Mouse (Mus musculus): Measurements from ENCODE around the gene Sstr5. TPM values are rescaled to one million over a fixed set of nuclear protein-coding genes. Genes with fewer than 3 reads are reported as not detected.

Gene Sstr5
- polyA plus RNA-seq, 2 experiments = 0.09 to 0.10 TPM

DNA sequence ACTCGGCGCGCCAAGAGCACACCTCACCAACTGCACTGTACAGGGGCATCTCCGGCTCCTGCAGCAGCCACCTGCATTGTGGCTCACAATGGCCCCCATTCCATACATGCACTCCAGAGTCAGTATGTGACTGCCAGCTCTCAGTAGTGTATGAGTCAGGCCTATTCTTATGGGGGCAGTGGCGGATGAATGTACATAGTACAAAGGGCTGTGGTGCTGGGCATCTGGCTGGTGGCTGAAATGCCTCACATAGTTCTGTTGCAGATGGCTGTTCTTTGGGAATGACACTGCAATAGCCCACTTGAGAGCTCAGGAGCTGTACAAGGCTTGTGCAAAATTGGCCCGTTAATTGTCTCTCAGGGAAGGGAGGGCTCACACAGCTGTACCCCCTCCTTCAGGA is 15.0 kb downstream of the Sstr5 start:
- no peaks in the 10 kb centered on the region for H3K9me3 ChIP-seq (ENCODE audit: control insufficient read depth, low read length)
- no peaks in the 10 kb centered on the region for H3K4me1 ChIP-seq (ENCODE audit: control insufficient read depth, insufficient read depth, low read length)
- no peak overlapping the region for H3K4me2 ChIP-seq (replicated peaks; ENCODE audit: low read depth, low read length, severe bottlenecking)
- WGBS = 77% methylated on average over 6 of the region's 6 CpGs
- ATAC-seq (ENCODE audit: low FRiP score, low read depth) = no peak
- no peak overlapping the region for H3K27ac ChIP-seq (replicated peaks; ENCODE audit: low read depth, low read length)
- H3K27me3 ChIP-seq (ENCODE audit: control insufficient read depth, insufficient read depth, low read length) = no peaks in the 10 kb centered on the region
- no peak overlapping the region for H3K9ac ChIP-seq (ENCODE audit: low read depth, low read length, severe bottlenecking)
- H3K4me3 ChIP-seq (replicated peaks; ENCODE audit: low read length) = no peak overlapping the region
- DNase-seq (ENCODE audit: low spot score) = no peak
- no peaks in the 10 kb centered on the region for H3K36me3 ChIP-seq (ENCODE audit: control insufficient read depth, insufficient read depth, low read length)
- no peak for TF ChIP-seq POLR2A (IDR thresholded peaks at IDR 0.05; ENCODE audit: borderline replicate concordance, extremely low read depth, insufficient read depth, insufficient read length)

DNA sequence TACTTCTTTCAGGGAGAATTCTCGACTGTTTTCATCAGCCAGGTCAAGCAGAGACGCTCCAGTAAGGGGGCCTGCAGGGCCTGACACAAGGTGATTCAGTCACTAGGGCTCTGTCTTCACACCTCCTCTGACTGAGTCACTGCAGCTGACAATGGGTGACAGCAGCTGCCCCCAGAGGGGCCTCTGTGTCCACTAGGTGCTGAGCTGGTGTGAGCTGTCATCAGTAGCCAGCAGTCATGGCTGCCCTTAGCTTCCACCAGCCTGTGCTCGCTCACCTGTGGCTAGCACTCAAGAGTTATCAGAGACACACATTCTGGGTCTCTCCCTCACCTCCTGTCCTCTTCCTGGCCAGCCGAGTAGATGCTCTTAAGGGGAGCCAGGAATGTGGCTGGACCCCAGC is 16.3 kb downstream of the Sstr5 start:
- Histone ChIP-seq H3K9ac (ENCODE audit: low read depth, low read length, severe bottlenecking) (no peak overlapping the region), H3K27me3 (ENCODE audit: control insufficient read depth, insufficient read depth, low read length) (no peaks in the 10 kb centered on the region), H3K9me3 (ENCODE audit: control insufficient read depth, low read length) (no peaks in the 10 kb centered on the region), H3K4me2 (replicated peaks; ENCODE audit: low read depth, low read length, severe bottlenecking) (no peak overlapping the region), H3K27ac (replicated peaks; ENCODE audit: low read depth, low read length) (no peak overlapping the region), H3K4me1 (ENCODE audit: control insufficient read depth, insufficient read depth, low read length) (no peaks in the 10 kb centered on the region), H3K4me3 (replicated peaks; ENCODE audit: low read length) (no peak overlapping the region), H3K36me3 (ENCODE audit: control insufficient read depth, insufficient read depth, low read length) (no peaks in the 10 kb centered on the region)
- WGBS = 65% methylated on average over 4 of the region's 4 CpGs
- DNase-seq (ENCODE audit: low spot score) = no peak
- no peak for TF ChIP-seq POLR2A (IDR thresholded peaks at IDR 0.05; ENCODE audit: borderline replicate concordance, extremely low read depth, insufficient read depth, insufficient read length)
- no peak for ATAC-seq (ENCODE audit: low FRiP score, low read depth)

DNA sequence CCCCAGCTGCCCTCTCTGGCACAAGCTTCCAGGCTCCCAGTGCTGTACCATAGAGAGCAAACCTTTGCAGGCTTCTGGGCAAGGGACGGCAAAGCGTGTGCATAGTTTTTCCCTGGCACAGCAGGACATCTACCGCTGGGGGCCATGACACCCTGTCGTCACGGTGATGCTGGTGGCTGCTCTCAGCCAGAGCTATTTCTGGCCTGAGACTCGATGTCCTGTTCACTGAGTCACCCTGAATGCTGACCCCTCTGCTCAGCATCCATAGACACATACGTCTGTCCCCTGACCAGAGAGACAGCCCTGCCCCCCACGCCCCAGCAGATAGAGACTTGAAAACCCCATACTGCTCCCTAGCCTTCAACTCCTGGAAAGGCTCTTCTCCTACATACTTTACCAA is 16.9 kb downstream of the Sstr5 start:
- H3K27me3 ChIP-seq (ENCODE audit: control insufficient read depth, insufficient read depth, low read length) = no peaks in the 10 kb centered on the region
- H3K4me1 ChIP-seq (ENCODE audit: control insufficient read depth, insufficient read depth, low read length) = no peaks in the 10 kb centered on the region

DNA sequence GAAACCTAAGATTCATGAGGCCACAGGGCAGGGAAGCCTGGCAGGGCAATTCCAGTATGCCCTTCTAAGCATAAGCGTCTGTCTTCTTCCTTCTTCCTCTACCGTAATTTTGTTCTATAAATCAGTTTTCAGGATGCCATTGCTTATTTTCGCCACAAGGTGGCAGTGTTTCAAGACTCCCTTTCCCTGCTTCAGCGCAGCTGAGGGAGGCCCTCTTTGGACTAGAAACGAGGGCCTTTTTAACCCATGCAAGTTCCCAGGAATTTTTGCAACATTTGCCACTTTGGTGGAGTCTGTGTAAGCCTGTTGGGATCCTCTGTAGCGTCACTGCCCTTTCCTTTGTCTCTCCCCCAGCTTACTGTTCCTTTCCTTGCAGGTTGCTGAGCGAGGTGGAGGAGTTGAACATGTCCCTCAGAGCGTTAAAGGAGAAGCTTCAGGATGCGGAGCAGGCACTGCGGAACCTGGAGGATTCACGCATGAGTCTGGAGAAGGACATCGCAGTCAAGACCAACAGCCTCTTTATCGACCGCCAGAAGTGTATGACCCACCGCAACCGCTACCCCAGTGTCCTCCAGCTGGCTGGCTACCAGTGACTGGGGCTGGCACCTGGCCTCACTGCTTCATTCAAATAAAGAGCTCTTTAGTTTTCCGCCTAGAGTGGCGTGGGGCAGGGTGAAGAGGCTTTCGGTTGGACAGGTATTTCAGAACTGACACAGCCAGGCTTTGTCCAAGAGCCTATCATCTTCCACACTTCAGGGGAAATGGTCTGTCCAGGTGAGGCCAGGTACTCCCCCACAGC is 20.9 kb downstream of the Sstr5 start:
- H3K36me3 ChIP-seq (ENCODE audit: control insufficient read depth, insufficient read depth, low read length) = no peaks in the 10 kb centered on the region
- 0 out of 2 replicates have a peak, but pooled peaks cover 4% of the 10 kb centered on the region for H3K4me1 ChIP-seq (ENCODE audit: control insufficient read depth, insufficient read depth, low read length)
- no peaks in the 10 kb centered on the region for H3K9me3 ChIP-seq (ENCODE audit: control insufficient read depth, low read length)
- H3K27ac ChIP-seq (replicated peaks; ENCODE audit: low read depth, low read length) = no peak overlapping the region
- no peak overlapping the region for H3K4me3 ChIP-seq (replicated peaks; ENCODE audit: low read length)
- TF ChIP-seq POLR2A (IDR thresholded peaks at IDR 0.05; ENCODE audit: borderline replicate concordance, extremely low read depth, insufficient read depth, insufficient read length) = no peak
- no peak overlapping the region for H3K4me2 ChIP-seq (replicated peaks; ENCODE audit: low read depth, low read length, severe bottlenecking)
- DNase-seq (ENCODE audit: low spot score) = peak; percentile 77
- no peak for ATAC-seq (ENCODE audit: low FRiP score, low read depth)
- 40% methylated on average over 19 of the region's 19 CpGs for WGBS
- no peak overlapping the region for H3K9ac ChIP-seq (ENCODE audit: low read depth, low read length, severe bottlenecking)
- H3K27me3 ChIP-seq (ENCODE audit: control insufficient read depth, insufficient read depth, low read length) = peaks cover 3% of the 10 kb centered on the region; the same call in 1 of the 2 replicates

More for the DNA sequence above, 16.9 kb downstream of the Sstr5 start:
- ATAC-seq (ENCODE audit: low FRiP score, low read depth) (no peak), DNase-seq (ENCODE audit: low spot score) (no peak)
- TF ChIP-seq POLR2A (IDR thresholded peaks at IDR 0.05; ENCODE audit: borderline replicate concordance, extremely low read depth, insufficient read depth, insufficient read length) = no peak
- Histone ChIP-seq H3K27ac (replicated peaks; ENCODE audit: low read depth, low read length) (no peak overlapping the region), H3K9me3 (ENCODE audit: control insufficient read depth, low read length) (no peaks in the 10 kb centered on the region), H3K36me3 (ENCODE audit: control insufficient read depth, insufficient read depth, low read length) (no peaks in the 10 kb centered on the region), H3K9ac (ENCODE audit: low read depth, low read length, severe bottlenecking) (no peak overlapping the region), H3K4me2 (replicated peaks; ENCODE audit: low read depth, low read length, severe bottlenecking) (no peak overlapping the region), H3K4me3 (replicated peaks; ENCODE audit: low read length) (no peak overlapping the region)
- WGBS = 45% methylated on average over 8 of the region's 8 CpGs

DNA sequence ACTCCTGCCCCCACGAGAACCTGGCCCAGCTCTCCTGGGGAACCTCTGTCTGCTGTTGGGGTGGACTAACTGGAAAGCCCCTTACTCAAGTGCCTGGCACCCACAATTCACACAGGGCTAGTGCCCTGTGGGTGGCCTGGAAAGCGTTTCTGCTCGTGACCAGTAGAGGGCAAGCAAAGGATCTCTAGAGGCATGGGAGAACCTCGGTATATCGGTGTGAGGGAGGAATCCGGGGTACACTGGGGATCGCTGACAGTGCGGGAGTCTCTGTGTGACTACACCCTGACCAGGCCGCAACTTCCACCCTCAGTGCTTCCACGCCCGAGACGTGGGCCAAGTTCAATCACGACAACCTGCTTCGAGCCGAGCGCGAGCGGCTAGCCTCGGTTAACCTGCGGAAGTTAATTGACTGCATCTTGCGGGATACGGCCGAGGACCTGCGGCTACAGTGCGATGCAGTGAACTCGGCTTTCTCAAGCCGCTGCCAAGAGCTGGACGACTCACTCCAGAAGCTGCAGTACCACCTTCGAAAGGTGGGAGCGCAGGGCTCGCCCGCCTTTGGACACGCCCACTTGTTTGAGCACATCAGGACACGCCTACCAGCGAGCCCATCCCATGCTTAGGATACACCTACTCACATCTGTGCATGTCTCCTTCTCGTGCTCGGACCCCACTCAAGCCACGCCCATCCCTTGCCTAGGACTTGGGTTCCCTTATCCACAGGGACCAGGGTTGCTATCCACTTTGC is 22.6 kb downstream of the Sstr5 start:
- Histone ChIP-seq H3K9me3 (ENCODE audit: control insufficient read depth, low read length) (no peaks in the 10 kb centered on the region), H3K4me2 (replicated peaks; ENCODE audit: low read depth, low read length, severe bottlenecking) (peak overlapping the region; percentile 81), H3K27me3 (ENCODE audit: control insufficient read depth, insufficient read depth, low read length) (peaks cover 3% of the 10 kb centered on the region; the same call in 1 of the 2 replicates), H3K4me3 (replicated peaks; ENCODE audit: low read length) (peak overlapping the region; percentile 38), H3K9ac (ENCODE audit: low read depth, low read length, severe bottlenecking) (peak overlapping the region; percentile 42), H3K4me1 (ENCODE audit: control insufficient read depth, insufficient read depth, low read length) (0 out of 2 replicates have a peak, but pooled peaks cover 4% of the 10 kb centered on the region), H3K36me3 (ENCODE audit: control insufficient read depth, insufficient read depth, low read length) (no peaks in the 10 kb centered on the region), H3K27ac (replicated peaks; ENCODE audit: low read depth, low read length) (no peak overlapping the region)
- peak; percentile 84 for ATAC-seq (ENCODE audit: low FRiP score, low read depth)
- no peak for TF ChIP-seq POLR2A (IDR thresholded peaks at IDR 0.05; ENCODE audit: borderline replicate concordance, extremely low read depth, insufficient read depth, insufficient read length)
- 2% methylated on average over 38 of the region's 38 CpGs for WGBS
- DNase-seq (ENCODE audit: low spot score) = peak; percentile 65
